Comparison of ENCODE assay signal across 8 mouse cellular contexts in genomic region chr11:59847131-59847530, GRCm38 (mm10). TPM values are rescaled to one million over a fixed set of nuclear protein-coding genes. Genes with fewer than 3 reads are reported as not detected.
A peak's percentile ranks its signal among the peaks of the same experiment; 100 is the strongest.
DNase-seq lines count a peak whose midpoint lies in the region; ATAC-seq and TF ChIP-seq lines count a peak whose summit lies in the region.

No protein-coding gene starts in this region.

- no peak overlapping the region for H3K27ac ChIP-seq in embryonic facial prominence, embryonic 13.5 days
- no peak overlapping the region for H3K27ac ChIP-seq in limb, embryonic 13.5 days
- H3K27ac ChIP-seq in midbrain, embryonic 14.5 days (replicated peaks; ENCODE audit: low read depth, low read length) = no peak overlapping the region
- H3K27ac ChIP-seq in testis, adult 2 months (ENCODE audit: control insufficient read depth, insufficient read depth, low read depth, low read length) = no peak overlapping the region

- 9% methylated on average over 2 of the region's 2 CpGs for WGBS in embryonic facial prominence, embryonic 13.5 days
- WGBS in limb, embryonic 13.5 days = 12% methylated on average over 2 of the region's 2 CpGs
- 16% methylated on average over 2 of the region's 2 CpGs for WGBS in midbrain, embryonic 14.5 days

- no peaks in the 10 kb centered on the region for H3K27me3 ChIP-seq in embryonic facial prominence, embryonic 13.5 days
- H3K27me3 ChIP-seq in limb, embryonic 13.5 days = no peaks in the 10 kb centered on the region
- H3K27me3 ChIP-seq in midbrain, embryonic 14.5 days (ENCODE audit: control insufficient read depth, insufficient read depth, low read length) = no peaks in the 10 kb centered on the region
- no peaks in the 10 kb centered on the region for H3K27me3 ChIP-seq in testis, adult 2 months (ENCODE audit: control insufficient read depth, insufficient read depth, low read length)

- peak overlapping the region; percentile 77 for H3K4me2 ChIP-seq in embryonic facial prominence, embryonic 13.5 days
- H3K4me2 ChIP-seq in limb, embryonic 13.5 days (replicated peaks) = peak overlapping the region; percentile 75
- H3K4me2 ChIP-seq in midbrain, embryonic 14.5 days (ENCODE audit: low read length) = peak overlapping the region; percentile 66

- peak overlapping the region; percentile 77 for H3K4me3 ChIP-seq in embryonic facial prominence, embryonic 13.5 days
- peak overlapping the region; percentile 79 for H3K4me3 ChIP-seq in limb, embryonic 13.5 days
- peak overlapping the region; percentile 72 for H3K4me3 ChIP-seq in midbrain, embryonic 14.5 days (replicated peaks; ENCODE audit: low read depth, low read length)
- no peak overlapping the region for H3K4me3 ChIP-seq in testis, adult 2 months (ENCODE audit: control insufficient read depth, low read depth, low read length)

- H3K9ac ChIP-seq in embryonic facial prominence, embryonic 13.5 days = no peak overlapping the region
- no peak overlapping the region for H3K9ac ChIP-seq in limb, embryonic 13.5 days
- H3K9ac ChIP-seq in midbrain, embryonic 14.5 days (replicated peaks; ENCODE audit: low read length) = no peak overlapping the region

- TF ChIP-seq POLR2A in testis, adult 2 months (IDR thresholded peaks at IDR 0.05; ENCODE audit: control insufficient read depth, low read depth, low read length) = no peak

- TF ChIP-seq CTCF in testis, adult 2 months (IDR thresholded peaks at IDR 0.05; ENCODE audit: control insufficient read depth, insufficient read depth, insufficient replicate concordance, low read depth, low read length) = peak; percentile 49; the same call in 1 of the 2 replicates

- peaks cover 22% of the 10 kb centered on the region for H3K4me1 ChIP-seq in embryonic facial prominence, embryonic 13.5 days
- peaks cover 26% of the 10 kb centered on the region for H3K4me1 ChIP-seq in limb, embryonic 13.5 days
- H3K4me1 ChIP-seq in midbrain, embryonic 14.5 days (ENCODE audit: control insufficient read depth, insufficient read depth, low read length) = peaks cover 10% of the 10 kb centered on the region; the same call in 1 of the 2 replicates
- H3K4me1 ChIP-seq in testis, adult 2 months (ENCODE audit: control insufficient read depth, insufficient read depth, low read length) = no peaks in the 10 kb centered on the region; the same call in 1 of the 2 replicates

- intact Hi-C loops in heart, postnatal 36 days (cut with DNase I) = no loop called here

- no peak for ATAC-seq in embryonic facial prominence, embryonic 13.5 days (ENCODE audit: insufficient number of reproducible peaks, insufficient read depth, low FRiP score, low TSS enrichment, low read depth)
- ATAC-seq in limb, embryonic 13.5 days (ENCODE audit: low FRiP score, low read depth) = no peak
- no peak for ATAC-seq in midbrain, embryonic 14.5 days (ENCODE audit: low FRiP score, low TSS enrichment)

- peak; percentile 41 for DNase-seq in kidney, adult 18-20 months
- no peak for DNase-seq in kidney, adult 11 months
- peak; percentile 45 for DNase-seq in adrenal gland, postnatal 10 days
- peak; percentile 25 to 48 for DNase-seq in heart, postnatal 36 days
- peak; percentile 72 for DNase-seq in midbrain, embryonic 14.5 days

- no peaks in the 10 kb centered on the region for H3K36me3 ChIP-seq in embryonic facial prominence, embryonic 13.5 days
- H3K36me3 ChIP-seq in limb, embryonic 13.5 days = peaks cover 8% of the 10 kb centered on the region
- H3K36me3 ChIP-seq in midbrain, embryonic 14.5 days (ENCODE audit: control insufficient read depth, insufficient read depth, low read length) = no peaks in the 10 kb centered on the region; the same call in 1 of the 2 replicates
- no peaks in the 10 kb centered on the region for H3K36me3 ChIP-seq in testis, adult 2 months (ENCODE audit: control insufficient read depth, insufficient read depth, low read length)

- no peaks in the 10 kb centered on the region for H3K9me3 ChIP-seq in embryonic facial prominence, embryonic 13.5 days
- no peaks in the 10 kb centered on the region for H3K9me3 ChIP-seq in limb, embryonic 13.5 days
- no peaks in the 10 kb centered on the region for H3K9me3 ChIP-seq in midbrain, embryonic 14.5 days (ENCODE audit: control insufficient read depth, low read length)

RNA-seq across cellular contexts. Expression of gene Cops3, which starts 7.5 kb away (rescaled TPM):
- 100 to 1,000 TPM in 1 of 2 experiments, 10 to 100 TPM in 1; 98.7 to 103 TPM for total RNA-seq in adrenal gland, postnatal 10 days (2021)
- polyA plus RNA-seq in embryonic facial prominence, embryonic 13.5 days (2015; fragmentation: Nextera tagmentation; extraction: Ambion mirVana) = 206 and 210 TPM in 2 replicates
- 10 to 100 TPM; 74.8 to 75.0 TPM for total RNA-seq in heart, postnatal 36 days (2021)
- 219 and 228 TPM in 2 replicates for polyA plus RNA-seq in limb, embryonic 13.5 days (2015; fragmentation: Nextera tagmentation; extraction: Ambion mirVana)
- 200 and 213 TPM in 2 replicates for polyA plus RNA-seq in midbrain, embryonic 14.5 days (2014; fragmentation: Nextera tagmentation; extraction: Ambion mirVana)
- polyA plus RNA-seq in testis, adult 2 months (2012; rRNA removed) = 44.1 and 56.9 TPM in 2 replicates

RNA-seq across cellular contexts. Expression of gene Nt5m, which starts 7.9 kb away (rescaled TPM):
- total RNA-seq in adrenal gland, postnatal 10 days (2021) = 10 to 100 TPM; 31.4 to 34.2 TPM
- polyA plus RNA-seq in embryonic facial prominence, embryonic 13.5 days (2015; fragmentation: Nextera tagmentation; extraction: Ambion mirVana) = 42.6 and 45.9 TPM in 2 replicates
- total RNA-seq in heart, postnatal 36 days (2021) = 10 to 100 TPM; 20.2 to 27.0 TPM
- polyA plus RNA-seq in limb, embryonic 13.5 days (2015; fragmentation: Nextera tagmentation; extraction: Ambion mirVana) = 40.3 and 44.8 TPM in 2 replicates
- 68.2 and 73.5 TPM in 2 replicates for polyA plus RNA-seq in midbrain, embryonic 14.5 days (2014; fragmentation: Nextera tagmentation; extraction: Ambion mirVana)
- 97.1 and 100 TPM in 2 replicates for polyA plus RNA-seq in testis, adult 2 months (2012; rRNA removed)

RNA-seq across cellular contexts. Expression of gene Flcn, which starts 37.3 kb away (rescaled TPM):
- 10 to 100 TPM; 33.3 to 51.3 TPM for total RNA-seq in adrenal gland, postnatal 10 days (2021)
- polyA plus RNA-seq in embryonic facial prominence, embryonic 13.5 days (2015; fragmentation: Nextera tagmentation; extraction: Ambion mirVana) = 34.0 and 37.5 TPM in 2 replicates
- total RNA-seq in heart, postnatal 36 days (2021) = 10 to 100 TPM; 41.4 to 51.3 TPM
- polyA plus RNA-seq in limb, embryonic 13.5 days (2015; fragmentation: Nextera tagmentation; extraction: Ambion mirVana) = 38.4 and 40.8 TPM in 2 replicates
- polyA plus RNA-seq in midbrain, embryonic 14.5 days (2014; fragmentation: Nextera tagmentation; extraction: Ambion mirVana) = 35.9 and 41.1 TPM in 2 replicates
- 20.0 and 20.3 TPM in 2 replicates for polyA plus RNA-seq in testis, adult 2 months (2012; rRNA removed)

RNA-seq across cellular contexts. Expression of gene Pld6, which starts 59.7 kb away (rescaled TPM):
- 10 to 100 TPM in 1 of 2 experiments, 1 to 10 TPM in 1; 6.5 to 10.4 TPM for total RNA-seq in adrenal gland, postnatal 10 days (2021)
- 3.6 and 3.9 TPM in 2 replicates for polyA plus RNA-seq in embryonic facial prominence, embryonic 13.5 days (2015; fragmentation: Nextera tagmentation; extraction: Ambion mirVana)
- under 1 TPM; 0.22 to 0.54 TPM for total RNA-seq in heart, postnatal 36 days (2021)
- 4.7 and 4.9 TPM in 2 replicates for polyA plus RNA-seq in limb, embryonic 13.5 days (2015; fragmentation: Nextera tagmentation; extraction: Ambion mirVana)
- polyA plus RNA-seq in midbrain, embryonic 14.5 days (2014; fragmentation: Nextera tagmentation; extraction: Ambion mirVana) = 3.0 and 5.4 TPM in 2 replicates
- 101 and 110 TPM in 2 replicates for polyA plus RNA-seq in testis, adult 2 months (2012; rRNA removed)
